Mouse (Mus musculus) olfactory bulb, adult 2 months (tissue): ENCODE results near the gene St6galnac1.

ENCODE experiments used
- CTCF ChIP-seq: fragments of 200-500 bp; IDR thresholded peaks from 2 replicates; pipeline ENCODE4 v1.5.1; 2012; ENCODE audit warnings: low read depth, mild to moderate bottlenecking, low read length, moderate library complexity; ENCODE audit not compliant: insufficient read depth
- POLR2A ChIP-seq: fragments of 200-500 bp; IDR thresholded peaks from 2 replicates; pipeline ENCODE4 v1.6.1; 2012; ENCODE audit warnings: mild to moderate bottlenecking, low read depth, low read length, moderate library complexity; ENCODE audit not compliant: insufficient read depth

GRCm38 (mm10) chr11:116782737-116783145, 7.4 kb upstream of the St6galnac1 start:
- TF ChIP-seq CTCF, result no peak
- TF ChIP-seq POLR2A, result no peak
